Mouse (Mus musculus) left cerebral cortex, postnatal 4 days (tissue): ENCODE results near the gene Mcpt9. TPM values are rescaled to one million over a fixed set of nuclear protein-coding genes. Genes with fewer than 3 reads are reported as not detected.
"Not testable (repeated sequence)": the region's sequence is repeated elsewhere in the genome, so short reads cannot be mapped to it uniquely, and the experiment has no call there.

ENCODE experiments used
- DNase-seq: peaks from one replicate; pipeline ENCODE4 v3.0.0-alpha.2; 2022
- intact Hi-C: fragments of 180-260 bp; cut with DNase I; formaldehyde crosslinking; loops from one replicate; pipeline ENCODE4 v1.15.1; 2025
- total RNA-seq, 2 experiments: library from RNA; stranded (reverse); gene quantifications; 2 replicates each; pipeline ENCODE4 v1.2.3; 2021

Gene Mcpt9
- total RNA-seq: not detected

DNA sequence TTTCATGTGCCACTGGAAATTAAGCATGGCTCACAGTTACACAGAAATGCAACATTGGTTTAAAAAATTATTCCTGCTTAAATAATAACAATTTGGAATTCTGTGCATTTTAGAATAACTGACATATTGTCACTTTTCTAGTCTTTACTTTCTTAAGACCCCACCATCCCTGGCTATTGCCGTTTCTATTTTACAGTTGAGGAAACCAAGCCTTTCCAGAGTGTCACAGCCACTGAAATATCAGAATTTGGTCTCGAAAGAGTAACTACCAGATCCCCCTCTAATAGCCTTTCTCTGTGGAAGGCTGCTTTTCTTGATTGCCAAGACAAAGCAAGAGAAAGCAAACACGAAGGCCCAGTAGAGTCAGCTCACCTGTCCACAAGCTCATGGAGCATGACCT lies at the start of gene Mcpt9:
Gene Mcpt9 (minus strand): TSS at position 101 of the 400 bp plus-strand sequence.
- intact Hi-C loops, DNase-seq: not testable (repeated sequence)

DNA sequence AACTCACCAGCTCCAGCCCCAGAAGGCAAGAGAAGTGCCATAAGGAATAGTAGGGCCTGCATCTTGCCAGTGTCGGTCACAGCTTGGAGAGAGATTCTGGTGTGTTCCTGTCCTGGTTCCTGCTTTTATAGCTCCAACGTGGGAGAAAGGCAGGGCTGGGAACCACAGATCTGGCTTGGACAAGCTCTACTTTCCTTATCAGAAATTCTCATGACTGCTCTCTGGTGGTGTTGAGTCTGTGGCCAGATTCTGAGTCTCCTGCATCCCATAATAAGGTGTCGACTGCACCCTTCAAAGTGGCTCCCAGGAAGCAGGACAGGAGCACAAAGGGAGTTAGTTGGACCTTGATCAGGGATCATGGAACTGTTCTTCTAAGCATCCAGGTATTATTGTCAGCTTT lies 31.9 kb upstream of the Mcpt9 start, which contains the start of gene Mcpt4:
Gene Mcpt4 (minus strand): TSS at position 101 of the 400 bp plus-strand sequence.
- intact Hi-C loops: not testable (repeated sequence)

DNA sequence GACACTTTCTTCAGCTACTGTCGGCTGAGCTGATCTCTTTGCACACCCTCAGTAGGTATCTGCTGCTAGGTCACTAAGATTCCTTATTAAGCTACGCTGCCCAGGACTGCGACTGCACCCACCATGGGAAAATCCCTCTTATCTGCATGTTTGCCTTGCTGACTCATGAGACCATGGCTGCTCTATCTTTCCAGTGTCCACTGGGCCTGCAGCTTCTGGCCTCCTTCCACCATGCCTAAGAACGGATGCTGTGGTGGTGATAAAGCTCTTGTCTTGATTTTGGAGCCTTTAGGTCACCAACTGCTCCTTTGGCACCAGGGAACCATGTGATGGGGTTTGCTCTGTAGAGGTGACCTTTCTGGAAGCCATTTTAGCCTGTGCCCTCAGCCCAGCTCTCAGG lies 27.4 kb upstream of the Mcpt9 start:
- intact Hi-C loops: no loop called here
- DNase-seq: no peak

More for the DNA sequence above, 31.9 kb upstream of the Mcpt9 start, which contains the start of gene Mcpt4:
- DNase-seq: not testable (repeated sequence)

DNA sequence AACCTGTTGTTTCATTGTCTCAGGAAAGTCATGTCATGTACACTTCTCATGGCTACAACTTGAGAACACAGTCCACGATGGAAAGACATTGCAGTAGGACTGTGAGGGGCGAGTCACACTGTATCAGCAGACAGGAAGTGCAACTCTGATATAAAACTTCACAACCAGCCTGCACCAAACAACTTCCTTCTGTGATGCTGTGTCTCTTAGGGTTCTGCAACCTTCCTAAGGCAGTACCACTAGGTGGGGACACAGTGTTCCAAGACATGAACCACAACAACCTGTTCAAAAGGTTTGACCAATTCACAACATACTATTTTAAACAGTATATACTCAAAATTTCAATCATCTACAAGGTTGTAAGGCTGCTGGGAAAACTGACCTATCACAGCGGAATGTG lies 25.1 kb upstream of the Mcpt9 start:
- intact Hi-C loops: no loop called here
- DNase-seq: no peak

DNA sequence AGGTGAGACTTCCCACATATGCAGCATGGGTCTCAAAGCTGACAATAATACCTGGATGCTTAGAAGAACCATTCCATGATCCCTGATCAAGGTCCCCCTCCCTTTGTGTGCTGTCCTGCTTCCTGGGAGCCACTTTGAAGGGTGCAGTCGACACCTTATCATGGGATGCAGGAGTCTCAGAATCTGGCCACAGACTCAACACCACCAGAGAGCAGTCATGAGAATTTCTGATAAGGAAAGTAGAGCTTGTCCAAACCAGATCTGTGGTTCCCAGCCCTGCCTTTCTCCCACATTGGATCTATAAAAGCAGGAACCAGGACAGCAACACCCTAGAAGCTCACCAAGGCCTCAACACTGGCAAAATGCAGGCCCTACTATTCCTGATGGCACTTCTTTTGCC lies 11.5 kb upstream of the Mcpt9 start, which contains the start of gene Mcpt2:
Gene Mcpt2 (plus strand): TSS at position 250 of the 400 bp plus-strand sequence.
- intact Hi-C loops, DNase-seq: not testable (repeated sequence)

DNA sequence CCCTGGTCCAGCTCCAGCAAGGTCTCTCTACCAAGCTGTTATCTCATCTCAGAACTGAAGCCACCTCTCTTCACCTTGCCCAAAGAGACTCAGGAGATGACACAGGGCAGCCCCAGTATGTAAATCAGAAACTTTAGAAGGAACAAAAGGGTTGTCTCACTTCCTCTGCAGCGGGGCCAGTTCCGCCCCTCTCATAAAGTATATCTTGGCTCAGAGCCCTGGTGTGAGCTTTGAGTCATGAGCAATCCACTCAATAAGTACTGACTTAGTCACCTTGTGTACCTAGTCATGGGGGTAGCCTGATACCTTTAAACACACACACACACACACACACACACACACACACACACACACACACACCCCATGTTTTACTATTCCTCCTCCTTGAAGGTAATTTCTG lies 4.1 kb upstream of the Mcpt9 start:
- no peak for DNase-seq
- intact Hi-C loops: no loop called here

DNA sequence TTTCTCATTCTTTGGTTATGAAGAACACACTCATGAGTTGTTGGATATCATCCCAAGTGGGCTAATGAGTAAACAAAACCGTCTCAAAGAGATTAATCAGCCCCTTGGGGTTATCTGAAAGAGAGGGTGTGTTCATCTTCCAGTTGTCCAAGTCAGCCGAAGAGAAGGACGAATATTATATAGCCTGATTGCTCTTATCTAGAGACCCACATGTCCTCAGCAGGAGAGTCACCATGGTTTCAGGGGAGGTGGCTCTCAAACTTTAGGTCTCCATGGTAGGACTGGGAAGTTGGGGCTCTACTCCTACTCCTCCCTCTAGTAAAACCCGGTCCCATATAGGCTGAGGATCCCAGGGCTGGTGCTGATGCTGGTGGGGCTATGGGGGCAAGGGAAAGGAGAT lies 9.0 kb downstream of the Mcpt9 start:
- intact Hi-C loops: not testable (repeated sequence)

DNA sequence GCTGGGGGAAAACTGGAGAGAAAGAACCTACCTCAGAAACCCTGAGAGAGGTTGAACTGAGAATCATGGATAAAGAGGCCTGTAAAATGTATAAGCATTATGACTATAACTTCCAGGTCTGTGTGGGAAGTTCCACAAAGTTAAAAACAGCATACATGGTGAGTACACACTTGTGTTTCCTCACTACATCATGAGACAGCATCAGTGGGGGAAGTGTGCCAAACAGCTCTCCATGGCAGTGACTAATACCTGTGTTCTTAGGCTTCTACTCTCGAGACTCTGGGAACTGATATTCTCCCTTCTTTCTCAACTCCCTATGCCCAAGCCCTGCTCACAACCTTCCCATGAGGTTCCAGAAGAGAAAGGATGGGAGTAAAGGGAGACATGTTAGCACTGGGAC lies 10.8 kb downstream of the Mcpt9 start:
- DNase-seq: no peak
- intact Hi-C loops: no loop called here

More for the DNA sequence above, 9.0 kb downstream of the Mcpt9 start:
- DNase-seq: not testable (repeated sequence)

DNA sequence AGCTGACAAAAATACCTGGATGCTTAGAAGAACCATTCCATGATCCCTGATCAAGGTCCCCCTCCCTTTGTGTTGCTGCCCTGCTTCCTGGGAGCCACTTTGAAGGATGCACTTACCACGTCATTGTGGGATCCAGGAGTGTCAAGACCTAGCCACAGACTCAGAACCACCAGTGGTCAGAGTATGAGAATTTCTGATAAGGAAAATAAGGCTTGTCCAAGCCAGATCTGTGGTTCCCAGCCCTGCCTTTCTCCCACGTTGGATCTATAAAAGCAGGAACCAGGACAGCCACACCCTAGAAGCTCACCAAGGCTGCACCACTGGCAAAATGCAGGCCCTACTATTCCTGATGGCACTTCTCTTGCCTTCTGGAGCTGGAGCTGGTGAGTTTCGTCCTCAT lies 12.6 kb downstream of the Mcpt9 start, which contains the start of gene Mcpt1:
Gene Mcpt1 (plus strand): TSS at position 301 of the 400 bp plus-strand sequence.
- intact Hi-C loops, DNase-seq: not testable (repeated sequence)

DNA sequence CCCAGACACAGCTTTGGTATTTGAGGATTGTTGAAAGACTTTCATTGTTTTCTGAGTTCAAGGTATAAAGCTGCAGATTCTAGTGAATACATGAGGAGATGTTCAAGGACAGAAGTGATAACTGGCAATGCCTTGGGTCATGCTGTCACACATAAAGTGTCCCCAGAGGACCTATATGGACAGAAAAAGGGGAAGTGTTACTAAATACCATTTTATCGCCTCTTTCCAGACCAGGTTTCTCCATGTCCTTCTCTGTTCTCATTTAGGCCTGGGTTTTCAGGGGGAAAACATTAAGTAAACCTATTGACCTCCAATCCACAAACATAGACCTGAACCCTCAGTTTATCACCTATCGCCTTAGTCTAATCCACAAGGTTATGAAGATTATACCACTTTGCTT lies 16.4 kb downstream of the Mcpt9 start:
- intact Hi-C loops: no loop called here
- no peak for DNase-seq

DNA sequence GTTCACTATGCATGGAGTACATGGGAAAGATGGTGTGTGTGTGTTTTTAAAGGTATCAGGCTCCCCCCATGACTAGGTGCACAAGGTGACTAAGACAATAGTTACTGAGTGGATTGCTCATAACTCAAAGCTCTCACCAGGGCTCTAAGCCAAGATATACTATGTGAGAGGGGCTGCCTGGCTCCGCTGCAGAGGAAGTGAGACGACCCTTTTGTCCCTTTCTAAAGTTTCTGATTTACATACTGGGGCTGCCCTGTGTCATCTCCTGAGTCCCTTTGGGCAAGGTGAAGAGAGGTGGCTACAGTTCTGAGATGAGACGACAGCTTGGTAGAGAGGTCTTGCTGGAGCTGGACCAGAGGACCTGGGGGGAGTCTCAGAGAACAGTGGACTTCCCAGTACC lies 17.1 kb downstream of the Mcpt9 start:
- DNase-seq: no peak
- intact Hi-C loops: no loop called here

DNA sequence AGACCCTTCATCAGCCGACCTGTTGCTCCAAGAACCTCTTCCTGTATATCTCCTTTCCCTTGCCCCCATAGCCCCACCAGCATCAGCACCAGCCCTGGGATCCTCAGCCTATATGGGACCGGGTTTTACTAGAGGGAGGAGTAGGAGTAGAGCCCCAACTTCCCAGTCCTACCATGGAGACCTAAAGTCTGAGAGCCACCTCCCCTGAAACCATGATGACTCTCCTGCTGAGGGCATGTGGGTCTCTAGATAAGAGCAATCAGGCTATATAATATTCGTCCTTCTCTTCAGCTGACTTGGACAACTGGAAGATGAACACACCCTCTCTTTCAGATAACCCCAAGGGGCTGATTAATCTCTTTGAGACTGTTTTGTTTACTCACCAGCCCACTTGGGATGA lies 42.8 kb downstream of the Mcpt9 start:
- intact Hi-C loops, DNase-seq: not testable (repeated sequence)

Other genes with a start within 250 kb of the Mcpt9 start
- 1 to 10 TPM; 4.6 to 5.2 TPM for gene Adcy4, start 246.4 kb downstream of the Mcpt9 start, total RNA-seq
- 1 to 10 TPM; 1.4 to 1.8 TPM for gene Ripk3, start 241.6 kb downstream of the Mcpt9 start, total RNA-seq
- gene Nfatc4, start 207.4 kb downstream of the Mcpt9 start, total RNA-seq: 1 to 10 TPM; 8.2 TPM
- 10 to 100 TPM; 39.1 to 40.9 TPM for gene Nynrin, start 176.5 kb downstream of the Mcpt9 start, total RNA-seq
- gene Cbln3, start 146.1 kb downstream of the Mcpt9 start, total RNA-seq: under 1 TPM; 0.44 to 0.74 TPM
- gene Khnyn, start 145.5 kb downstream of the Mcpt9 start, total RNA-seq: 10 to 100 TPM; 12.5 to 13.4 TPM
- 10 to 100 TPM; 63.1 to 75.9 TPM for gene Sdr39u1, start 130.2 kb downstream of the Mcpt9 start, total RNA-seq
- gene Cma1, start 85.8 kb downstream of the Mcpt9 start, total RNA-seq: 10 to 100 TPM in 1 of 2 experiments, 1 to 10 TPM in 1; 9.8 to 12.4 TPM
- gene Cma2, start 79.5 kb downstream of the Mcpt9 start, total RNA-seq: not detected
- not detected for gene Mcpt1, start 12.5 kb downstream of the Mcpt9 start, total RNA-seq
- gene Mcpt2, start 11.5 kb upstream of the Mcpt9 start, total RNA-seq: not detected
- 1 to 10 TPM; 3.1 to 4.8 TPM for gene Mcpt4, start 31.8 kb upstream of the Mcpt9 start, total RNA-seq
- not detected for gene Mcpt8, start 54.8 kb upstream of the Mcpt9 start, total RNA-seq
- under 1 TPM in 1 of 2 experiments, not detected in 1; 0.40 TPM for gene Ctsg, start 72.1 kb upstream of the Mcpt9 start, total RNA-seq
- not detected for gene Gzme, start 90.1 kb upstream of the Mcpt9 start, total RNA-seq
- gene Gzmd, start 102.1 kb upstream of the Mcpt9 start, total RNA-seq: not detected
- not detected for gene Gzmg, start 129.1 kb upstream of the Mcpt9 start, total RNA-seq
- gene Gzmn, start 144.1 kb upstream of the Mcpt9 start, total RNA-seq: not detected
- gene Gzmf, start 180.9 kb upstream of the Mcpt9 start, total RNA-seq: not detected
- not detected for gene Gzmc, start 204.2 kb upstream of the Mcpt9 start, total RNA-seq
- not detected for gene Gzmb, start 231.8 kb upstream of the Mcpt9 start, total RNA-seq